Mouse (Mus musculus) stomach, postnatal 0 days (tissue): ENCODE measurements around the gene Aldh2.

Source experiments
- CTCF ChIP-seq: IDR thresholded peaks from 2 replicates; pipeline ENCODE4 v1.5.1; 2016; ENCODE audit warnings: antibody characterized with exemption, low read depth, mild to moderate bottlenecking, moderate library complexity
- EP300 ChIP-seq: optimal IDR thresholded peaks from 2 replicates; pipeline ENCODE3; 2016; ENCODE audit warnings: antibody characterized with exemption

DNA sequence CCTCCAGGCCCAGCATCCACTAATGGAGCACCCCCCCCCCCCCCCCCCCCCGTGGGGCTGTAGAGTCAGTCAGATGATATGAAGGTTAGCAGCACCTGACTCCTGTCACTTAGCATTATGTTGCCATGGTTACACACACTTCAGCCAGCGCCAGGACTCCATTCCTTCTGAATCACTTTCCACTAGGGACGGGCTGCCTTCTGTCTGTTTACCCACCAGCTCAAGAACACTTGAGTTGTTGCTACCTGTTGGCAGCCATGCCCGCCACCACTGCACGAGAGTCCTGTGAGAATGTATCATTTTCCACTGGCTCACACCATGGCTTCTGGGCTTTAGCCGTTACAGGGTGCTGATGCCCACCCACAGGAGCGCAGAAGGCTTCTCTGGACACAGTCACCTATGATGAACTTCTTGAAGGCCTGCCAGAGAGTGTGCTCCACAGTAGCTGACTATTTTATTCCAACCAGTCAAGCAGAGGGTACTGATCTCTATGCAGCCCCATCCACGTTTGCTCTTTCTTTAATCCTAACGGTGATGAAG, 23.7 kb downstream of the Aldh2 start:
- TF ChIP-seq CTCF: no peak
- no peak for TF ChIP-seq EP300
